Mouse (Mus musculus): ENCODE measurements at regions not wholly inside any gene's neighbourhood (a gene's known extent, or its start where the extent isn't known, plus 50 kb on each side); places are given as distances from the start of the nearest gene placed in this dataset.

DNA sequence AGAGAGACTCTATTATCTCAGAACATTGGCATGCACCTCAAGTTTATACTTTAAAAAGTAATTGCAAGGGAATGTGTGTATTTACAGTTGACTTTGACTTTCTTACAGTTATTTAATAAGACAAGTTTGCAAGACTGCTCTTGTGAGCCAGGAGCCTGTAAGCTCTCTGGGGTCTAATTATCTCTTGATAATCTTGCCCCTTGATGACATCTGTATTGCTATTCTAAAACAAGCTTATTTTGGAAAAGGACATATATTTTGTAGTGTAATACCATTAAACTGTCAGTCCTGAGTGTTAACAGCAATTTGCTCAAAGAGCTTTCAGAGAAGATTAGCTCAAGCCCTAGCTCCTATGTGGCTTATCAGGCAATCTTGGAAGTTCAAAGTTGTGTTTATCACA is 445.4 kb upstream of the Slit2 start:
- H3K4me2 ChIP-seq (replicated peaks; ENCODE audit: low read depth, low read length): no peak overlapping the region
- DNase-seq (ENCODE audit: low spot score): no peak
- H3K36me3 ChIP-seq (ENCODE audit: insufficient read depth, low read length): no peaks in the 10 kb centered on the region
- TF ChIP-seq EP300 (IDR thresholded peaks at IDR 0.05) (no peak), CTCF (IDR thresholded peaks at IDR 0.05) (no peak)
- no peak overlapping the region for H3K4me3 ChIP-seq (ENCODE audit: low read depth, low read length)
- no peaks in the 10 kb centered on the region for H3K27me3 ChIP-seq (replicated peaks; ENCODE audit: insufficient read depth, low read length)
- no peak overlapping the region for H3K27ac ChIP-seq (ENCODE audit: low read length)
- no peaks in the 10 kb centered on the region for H3K9me3 ChIP-seq (ENCODE audit: low read length)
- H3K4me1 ChIP-seq (ENCODE audit: insufficient read depth, low read depth, low read length): no peaks in the 10 kb centered on the region
- no peak for ATAC-seq
- no peak overlapping the region for H3K9ac ChIP-seq (replicated peaks; ENCODE audit: low read depth)

DNA sequence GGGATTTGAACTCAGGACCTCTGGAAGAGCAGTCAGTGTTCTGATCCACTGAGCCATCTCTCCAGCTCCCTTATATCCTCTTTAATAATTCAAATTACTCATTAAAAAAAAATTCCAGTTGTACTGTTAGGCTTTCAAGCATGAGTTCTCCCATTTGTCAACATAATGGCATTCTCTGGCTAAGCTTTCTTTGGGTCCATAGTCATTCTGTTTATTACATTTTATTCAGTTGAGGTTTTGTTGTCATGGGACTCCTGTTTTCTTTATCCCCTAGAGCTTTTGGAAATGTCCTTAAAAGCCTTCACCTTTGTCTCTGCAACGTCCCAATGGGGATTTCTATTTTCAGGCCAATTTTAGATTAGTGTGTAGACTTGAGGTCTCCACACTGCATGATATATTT is 440.7 kb upstream of the Slit2 start:
- Histone ChIP-seq H3K4me1 (ENCODE audit: insufficient read depth, low read depth, low read length) (no peaks in the 10 kb centered on the region), H3K36me3 (ENCODE audit: insufficient read depth, low read length) (no peaks in the 10 kb centered on the region), H3K27me3 (replicated peaks; ENCODE audit: insufficient read depth, low read length) (no peaks in the 10 kb centered on the region), H3K9ac (replicated peaks; ENCODE audit: low read depth) (no peak overlapping the region), H3K4me2 (replicated peaks; ENCODE audit: low read depth, low read length) (no peak overlapping the region), H3K4me3 (ENCODE audit: low read depth, low read length) (no peak overlapping the region), H3K9me3 (ENCODE audit: low read length) (no peaks in the 10 kb centered on the region), H3K27ac (ENCODE audit: low read length) (no peak overlapping the region)
- TF ChIP-seq CTCF (IDR thresholded peaks at IDR 0.05) (no peak), EP300 (IDR thresholded peaks at IDR 0.05) (no peak)
- DNase-seq (ENCODE audit: low spot score) (no peak), ATAC-seq (no peak)
- 88% methylated on average over 1 of the region's 1 CpGs for WGBS

DNA sequence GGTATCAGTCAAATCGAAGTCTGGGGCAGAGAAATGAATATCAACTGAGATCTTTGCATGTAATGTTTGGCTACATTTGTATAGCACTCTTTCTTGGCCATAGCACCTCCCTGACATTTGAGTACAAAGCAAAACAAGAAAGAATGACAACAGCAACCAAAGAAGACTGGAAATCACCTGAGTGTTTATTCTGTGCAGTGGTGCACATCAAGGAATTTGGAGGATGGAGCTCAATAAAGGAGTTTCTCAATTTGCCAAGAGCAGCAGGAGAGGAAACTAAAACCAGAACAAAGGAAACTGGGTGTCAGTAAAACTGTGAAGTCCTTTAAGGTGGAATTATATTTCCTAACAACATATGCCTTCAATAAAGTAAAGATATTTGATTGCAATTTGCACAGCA is 426.2 kb upstream of the Slit2 start:
- no peak for DNase-seq (ENCODE audit: low spot score)
- Histone ChIP-seq H3K27me3 (replicated peaks; ENCODE audit: insufficient read depth, low read length) (no peaks in the 10 kb centered on the region), H3K4me2 (replicated peaks; ENCODE audit: low read depth, low read length) (no peak overlapping the region), H3K27ac (ENCODE audit: low read length) (no peak overlapping the region), H3K4me1 (ENCODE audit: insufficient read depth, low read depth, low read length) (no peaks in the 10 kb centered on the region), H3K9ac (replicated peaks; ENCODE audit: low read depth) (no peak overlapping the region), H3K9me3 (ENCODE audit: low read length) (no peaks in the 10 kb centered on the region), H3K36me3 (ENCODE audit: insufficient read depth, low read length) (no peaks in the 10 kb centered on the region), H3K4me3 (ENCODE audit: low read depth, low read length) (no peak overlapping the region)
- no peak for ATAC-seq
- WGBS: 70% methylated on average over 1 of the region's 1 CpGs
- TF ChIP-seq CTCF (IDR thresholded peaks at IDR 0.05) (no peak), EP300 (IDR thresholded peaks at IDR 0.05) (no peak)

DNA sequence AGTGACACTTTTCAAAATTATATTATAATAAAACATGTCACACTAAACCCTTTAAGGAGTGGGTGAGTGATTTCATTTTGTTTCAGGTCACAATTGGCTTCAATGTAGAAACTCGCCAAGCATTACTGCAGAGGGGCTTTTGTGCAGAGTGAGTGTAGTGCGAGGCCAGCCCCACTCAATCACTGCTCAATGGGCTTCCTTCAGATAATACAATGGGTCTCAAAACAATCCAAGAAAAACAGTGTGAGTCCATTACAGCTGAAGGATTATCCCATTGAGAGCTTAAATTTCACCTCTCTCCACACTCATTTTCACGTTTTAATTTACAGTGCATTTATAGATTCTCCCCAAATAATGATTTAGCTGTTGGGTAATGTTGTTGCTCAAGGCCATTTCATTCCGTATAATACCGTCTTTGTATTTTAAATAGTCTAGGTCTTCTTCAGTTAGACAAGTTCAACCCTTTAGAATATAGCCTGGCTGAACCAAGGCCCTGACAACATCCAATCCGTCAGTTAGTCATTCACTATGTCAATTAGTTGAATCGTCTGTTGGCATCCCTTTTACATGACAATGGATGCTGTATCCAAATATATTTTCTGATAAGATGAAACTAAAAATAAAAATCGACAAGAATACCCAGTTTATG is 425.7 kb upstream of the Slit2 start:
- Histone ChIP-seq H3K36me3 (ENCODE audit: insufficient read depth, low read length) (no peaks in the 10 kb centered on the region), H3K9me3 (ENCODE audit: low read length) (no peaks in the 10 kb centered on the region), H3K27me3 (replicated peaks; ENCODE audit: insufficient read depth, low read length) (no peaks in the 10 kb centered on the region), H3K4me3 (ENCODE audit: low read depth, low read length) (no peak overlapping the region), H3K4me1 (ENCODE audit: insufficient read depth, low read depth, low read length) (no peaks in the 10 kb centered on the region), H3K4me2 (replicated peaks; ENCODE audit: low read depth, low read length) (no peak overlapping the region), H3K27ac (ENCODE audit: low read length) (no peak overlapping the region), H3K9ac (replicated peaks; ENCODE audit: low read depth) (no peak overlapping the region)
- TF ChIP-seq EP300 (IDR thresholded peaks at IDR 0.05) (no peak), CTCF (IDR thresholded peaks at IDR 0.05) (no peak)
- no peak for ATAC-seq
- WGBS: 69% methylated on average over 8 of the region's 8 CpGs
- DNase-seq (ENCODE audit: low spot score): no peak
